Mouse (Mus musculus): Measurements from ENCODE around the gene Herc2.

Gene Herc2

DNA sequence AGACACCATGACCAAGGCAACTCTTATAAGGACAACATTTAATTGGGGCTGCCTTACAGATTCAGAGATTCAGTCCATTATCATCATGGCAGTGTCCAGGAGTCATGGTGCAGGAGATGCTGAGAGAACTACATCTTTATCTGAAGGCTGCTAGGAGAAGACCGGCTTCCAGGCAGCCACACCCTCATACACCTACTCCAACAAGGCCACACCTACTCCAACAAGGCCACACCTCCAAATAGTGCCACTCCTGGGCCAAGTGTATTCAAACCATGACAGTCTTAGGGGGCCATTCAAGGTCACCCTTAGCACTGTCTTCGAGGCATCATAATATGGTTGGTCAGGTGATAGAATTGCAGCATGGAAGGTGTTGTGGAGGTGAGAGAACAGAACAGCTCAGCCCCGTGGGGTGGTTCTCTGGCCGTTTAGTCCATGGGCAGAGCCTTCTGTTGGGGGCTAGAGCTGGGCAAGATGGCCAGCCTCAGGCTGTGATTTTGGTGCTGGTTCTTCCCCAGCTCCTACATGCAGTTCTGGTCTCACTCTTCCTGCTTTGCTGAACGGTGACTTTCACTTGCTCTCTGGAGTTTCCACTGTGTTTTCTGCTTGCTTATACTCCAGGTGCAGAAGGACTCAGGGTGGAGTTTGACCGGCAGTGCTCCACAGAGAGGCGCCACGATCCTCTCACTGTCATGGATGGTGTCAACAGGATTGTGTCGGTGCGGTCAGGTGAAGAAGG is 151.7 kb downstream of the Herc2 start:
- DNase-seq (ENCODE audit: low spot score): no peak

DNA sequence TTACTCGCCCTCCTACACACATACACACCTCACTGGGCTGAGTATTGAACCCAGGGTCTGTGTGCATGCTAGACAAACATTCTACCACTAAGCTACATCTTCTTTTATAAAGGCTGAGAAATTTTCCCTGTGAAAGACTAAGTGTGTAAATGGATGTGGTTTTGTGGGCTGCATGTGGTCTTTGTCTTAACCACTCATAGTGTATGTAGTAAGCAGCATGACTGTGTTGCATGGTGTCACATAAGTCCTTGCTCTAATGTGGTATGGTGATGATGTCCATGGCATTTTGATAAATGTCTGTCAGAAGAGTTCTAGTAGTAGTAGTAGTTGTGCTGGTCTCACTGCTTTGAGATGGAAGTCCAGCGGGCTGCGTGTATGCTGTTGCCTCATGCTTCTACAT is 152.8 kb downstream of the Herc2 start:
- DNase-seq (ENCODE audit: low spot score): no peak

DNA sequence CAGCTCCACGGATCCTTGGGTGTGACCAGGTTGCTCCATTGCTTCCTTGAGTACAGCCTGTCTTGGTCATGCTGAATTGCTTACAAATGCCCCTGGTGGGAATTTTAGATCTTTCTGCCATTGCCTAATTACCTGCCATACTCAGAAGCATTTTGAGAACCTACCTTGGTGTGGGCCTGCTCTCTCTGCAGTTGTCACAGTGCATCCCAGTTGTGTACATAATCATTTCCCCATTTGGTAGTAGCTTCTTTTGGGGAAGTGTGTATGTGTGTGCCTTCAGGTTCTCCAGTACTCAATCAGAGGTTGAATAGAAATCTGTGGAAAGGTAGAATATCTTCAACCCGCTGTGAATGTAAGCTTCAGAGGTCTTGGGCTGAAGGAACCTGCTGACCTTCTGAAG is 153.3 kb downstream of the Herc2 start:
- DNase-seq (ENCODE audit: low spot score): no peak

DNA sequence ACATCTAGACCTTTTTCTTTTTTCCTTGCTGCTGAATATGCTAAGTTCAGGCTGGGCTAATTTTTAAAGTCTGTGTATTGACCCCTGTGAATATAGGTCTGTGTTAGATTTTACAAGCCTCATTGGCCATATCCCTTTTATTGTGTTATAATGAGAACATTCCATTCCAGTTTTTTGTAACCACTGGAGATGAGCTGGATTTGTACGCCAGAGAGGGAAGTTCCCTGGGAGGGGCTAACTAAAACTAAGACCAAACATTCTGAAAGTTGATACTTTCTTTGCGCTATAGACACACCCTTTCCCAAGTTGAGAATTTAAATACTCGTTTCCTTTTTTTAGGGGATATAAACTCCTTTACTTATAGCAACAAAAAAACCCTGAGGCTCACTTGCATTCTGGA is 154.9 kb downstream of the Herc2 start:
- no peak for DNase-seq (ENCODE audit: low spot score)

DNA sequence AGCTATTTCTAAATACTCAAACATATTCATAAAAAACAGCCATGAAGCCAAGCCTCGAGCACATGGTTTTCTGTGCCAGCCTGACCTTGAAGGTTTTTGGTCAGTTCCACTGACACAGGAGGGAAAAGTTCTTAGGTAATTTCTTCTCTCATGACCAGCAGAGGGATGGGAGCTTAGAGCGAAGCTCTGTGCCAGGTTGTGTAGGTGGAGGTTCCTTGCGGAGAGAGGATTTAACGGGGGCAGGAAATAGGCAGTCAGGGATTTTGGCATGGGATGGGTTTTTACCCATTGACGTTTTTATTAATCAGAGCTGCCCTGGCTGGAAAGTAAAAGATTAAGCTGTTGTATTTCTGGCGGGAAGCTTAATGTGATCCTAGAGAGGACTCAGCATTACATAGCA is 170.8 kb downstream of the Herc2 start:
- DNase-seq (ENCODE audit: low spot score): no peak

DNA sequence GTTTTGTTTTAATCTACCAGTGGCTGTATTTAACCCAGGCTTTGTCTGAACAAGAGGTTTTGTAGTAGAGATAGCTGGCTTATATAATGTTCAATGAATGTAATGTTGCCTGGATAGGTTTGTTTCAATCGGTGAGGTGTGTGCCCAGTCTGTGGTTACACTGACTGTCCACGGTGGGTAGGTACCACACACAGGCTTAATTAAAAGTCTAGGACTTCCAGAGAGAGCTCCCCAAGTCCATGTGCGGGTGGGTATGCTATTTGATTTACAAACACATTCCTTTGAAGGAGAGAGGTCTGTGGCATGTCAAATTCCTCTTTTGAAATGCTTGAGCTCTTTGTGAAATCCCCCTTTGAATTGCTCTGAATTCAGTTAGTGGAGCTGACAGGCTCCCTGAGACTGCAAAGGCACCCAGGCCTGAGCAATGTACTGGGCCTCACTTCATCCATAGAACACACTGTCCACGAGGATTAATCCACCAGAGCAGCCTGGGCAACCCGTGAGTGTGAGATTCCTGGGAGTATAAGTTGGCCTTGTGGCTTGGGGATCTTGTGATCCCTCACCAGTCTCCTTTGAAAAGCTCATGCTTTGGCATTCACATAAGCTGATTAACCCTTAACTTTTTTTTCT is 185.9 kb downstream of the Herc2 start:
- no peak for DNase-seq (ENCODE audit: low spot score)

DNA sequence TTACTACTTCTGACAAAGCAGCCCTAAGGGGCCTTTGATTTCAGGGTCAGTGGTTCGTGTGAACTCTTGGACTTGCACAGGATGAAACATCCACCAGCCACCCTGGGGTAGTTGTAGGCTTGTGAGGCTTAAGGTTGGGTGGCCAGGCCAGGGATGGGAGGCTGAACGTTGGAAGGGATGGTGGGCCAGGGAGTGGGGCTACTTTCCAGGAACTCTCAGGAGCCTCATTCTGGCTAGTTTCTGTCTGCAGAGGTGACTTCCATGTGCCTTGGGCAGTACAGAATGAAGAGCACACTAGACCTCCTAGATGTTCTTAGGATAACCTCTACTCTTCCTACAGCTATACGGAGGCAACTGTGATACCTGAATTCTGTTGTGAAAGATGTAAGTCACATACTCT is 186.6 kb downstream of the Herc2 start:
- DNase-seq (ENCODE audit: low spot score): no peak

DNA sequence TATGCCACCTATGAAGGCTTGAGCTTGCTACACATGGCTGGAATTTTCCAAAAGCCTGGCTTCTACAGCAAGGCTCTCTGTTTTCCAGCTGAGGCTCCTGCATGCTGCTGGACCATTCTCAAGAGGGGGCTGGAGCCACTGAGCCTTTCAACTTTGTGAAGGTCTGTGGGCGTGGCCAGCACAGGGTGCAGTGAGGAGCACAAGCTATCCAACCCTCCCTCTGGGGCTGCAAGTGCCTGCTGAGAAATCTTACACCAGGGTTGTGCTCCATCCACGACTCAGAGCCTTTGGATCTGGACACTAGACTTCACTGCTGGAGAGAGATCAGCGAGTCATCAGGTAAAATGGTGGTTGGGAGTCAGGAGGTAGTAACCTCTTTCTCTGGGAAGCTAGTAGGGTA is 189.5 kb downstream of the Herc2 start, which contains the start of gene Oca2:
Gene Oca2 (plus strand): TSS at position 218 of the 400 bp plus-strand sequence.
- DNase-seq (ENCODE audit: low spot score): no peak

DNA sequence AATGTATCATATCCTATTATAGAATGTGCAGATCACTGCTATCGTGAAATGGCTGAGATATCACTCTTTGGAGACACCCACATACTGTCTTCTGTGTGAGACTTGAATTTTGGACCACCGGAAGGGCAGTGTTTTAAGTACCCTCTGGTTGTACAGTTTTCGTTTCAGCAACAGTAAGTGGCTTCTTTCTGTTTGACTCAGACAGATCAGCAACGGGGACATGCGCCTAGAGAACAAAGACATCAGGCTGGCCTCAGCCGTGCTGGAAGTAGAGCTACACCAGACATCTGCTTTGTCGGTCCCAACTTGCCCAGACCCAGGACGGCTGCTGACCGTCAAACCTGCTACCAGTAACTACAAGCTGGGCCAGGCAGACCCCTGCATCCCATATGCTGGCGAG is 204.6 kb downstream of the Herc2 start:
- no peak for DNase-seq (ENCODE audit: low spot score)

DNA sequence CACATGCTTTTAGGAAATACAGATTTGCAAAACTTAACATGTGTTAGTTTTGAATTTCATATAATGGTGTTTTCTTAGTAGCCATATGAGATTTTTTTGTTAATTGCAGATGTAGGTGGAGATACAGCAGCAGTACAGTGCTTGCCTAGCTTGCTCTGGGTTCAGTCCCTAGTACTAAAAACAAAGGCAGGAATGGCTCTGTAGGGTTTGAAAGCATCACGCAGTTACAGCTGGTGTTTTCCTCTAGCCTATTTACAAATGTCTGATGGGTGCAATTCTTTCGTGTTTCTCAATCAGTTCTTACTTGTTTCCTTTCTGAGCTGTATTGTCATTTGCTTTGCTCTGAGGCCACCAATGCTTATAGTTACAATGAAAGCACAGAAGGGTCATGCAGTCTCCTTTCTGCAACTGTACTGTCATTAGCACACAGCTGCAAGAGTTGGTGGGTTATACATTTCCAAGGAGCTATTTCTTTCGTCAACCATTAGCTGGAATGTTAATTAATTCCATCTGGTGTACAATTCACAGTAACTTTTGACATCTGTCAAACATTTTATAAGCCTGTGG is 208.0 kb downstream of the Herc2 start:
- no peak for DNase-seq (ENCODE audit: low spot score)

DNA sequence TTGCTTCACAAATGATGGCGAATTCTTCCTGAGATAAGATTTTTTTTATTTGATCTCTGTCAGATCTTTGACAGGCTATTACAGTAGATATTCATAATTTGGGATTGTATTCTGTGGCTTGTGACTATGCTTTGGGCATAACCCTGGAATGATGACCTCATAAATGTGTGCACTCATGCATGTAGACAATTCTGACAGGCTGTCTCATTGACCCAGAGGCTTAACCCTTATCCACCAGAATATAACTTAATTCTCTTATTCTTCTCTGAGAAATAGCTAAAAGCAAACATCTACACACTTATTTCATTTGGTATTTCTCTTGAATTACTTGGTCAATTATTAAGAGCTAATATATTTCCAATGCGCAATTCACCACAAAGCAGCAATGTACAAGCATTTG is 227.5 kb downstream of the Herc2 start:
- no peak for DNase-seq (ENCODE audit: low spot score)
